Mouse (Mus musculus) CD4-positive, CD25-positive, alpha-beta regulatory T cell, adult 4 months (primary cell): ENCODE results near the gene Cd300ld3. TPM values are rescaled to one million over a fixed set of nuclear protein-coding genes. Genes with fewer than 3 reads are reported as not detected.
A peak's percentile ranks its signal among the peaks of the same experiment; 100 is the strongest.

ENCODE experiments used
- ATAC-seq: one replicate; pipeline ENCODE4 v1.8.0; 2017
- polyA plus RNA-seq, 2 experiments: library from polyadenylated mRNA; unstranded; fragments of 100-300 nt; shearing (Covaris generic); gene quantifications; one replicate each; pipeline ENCODE4 v1.2.1; 2017

The Cd300ld3 gene
- not detected for polyA plus RNA-seq

DNA sequence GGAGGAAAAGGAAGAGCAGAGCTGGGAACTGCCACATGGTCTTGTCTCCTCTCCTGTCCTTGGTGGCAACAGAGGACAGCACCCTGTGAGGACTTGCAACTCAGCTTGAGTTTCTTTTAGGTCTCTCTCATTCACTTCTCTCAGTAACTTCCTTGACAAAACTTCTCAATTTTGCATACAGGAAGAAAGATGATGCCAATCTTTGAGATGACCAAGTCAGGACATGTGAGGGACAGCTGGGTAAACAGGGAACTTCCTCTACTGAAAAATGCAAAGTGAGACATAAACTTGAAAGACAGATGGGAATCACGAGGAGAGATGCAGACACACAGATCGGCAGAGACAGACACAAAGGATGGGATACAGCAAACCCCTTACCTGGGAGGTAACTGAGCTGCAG, at the start of gene Cd300ld3:
Cd300ld3 (minus strand) TSS at position 151 of the 400 bp plus-strand sequence.
- ATAC-seq, result no peak

DNA sequence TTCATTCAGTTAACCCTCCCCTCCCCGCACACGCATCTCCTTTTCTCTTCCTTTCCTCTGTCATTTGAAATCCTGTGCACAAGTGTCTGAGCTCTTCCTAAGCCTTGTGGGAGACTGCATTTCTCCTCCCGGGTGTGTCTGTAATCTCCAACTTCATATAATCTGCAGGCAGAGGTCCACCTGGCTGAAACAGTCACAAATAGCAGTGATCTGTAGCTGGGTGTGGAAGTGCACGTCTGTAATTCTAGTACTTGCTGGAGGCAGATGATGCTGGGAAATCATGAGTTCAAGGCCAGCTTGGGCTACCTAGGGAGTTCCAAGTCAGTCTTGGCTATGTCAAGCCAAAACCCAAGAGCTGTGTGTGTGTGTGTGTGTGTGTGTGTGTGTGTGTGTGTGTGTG, 43.9 kb upstream of the Cd300ld3 start:
- ATAC-seq, result no peak

DNA sequence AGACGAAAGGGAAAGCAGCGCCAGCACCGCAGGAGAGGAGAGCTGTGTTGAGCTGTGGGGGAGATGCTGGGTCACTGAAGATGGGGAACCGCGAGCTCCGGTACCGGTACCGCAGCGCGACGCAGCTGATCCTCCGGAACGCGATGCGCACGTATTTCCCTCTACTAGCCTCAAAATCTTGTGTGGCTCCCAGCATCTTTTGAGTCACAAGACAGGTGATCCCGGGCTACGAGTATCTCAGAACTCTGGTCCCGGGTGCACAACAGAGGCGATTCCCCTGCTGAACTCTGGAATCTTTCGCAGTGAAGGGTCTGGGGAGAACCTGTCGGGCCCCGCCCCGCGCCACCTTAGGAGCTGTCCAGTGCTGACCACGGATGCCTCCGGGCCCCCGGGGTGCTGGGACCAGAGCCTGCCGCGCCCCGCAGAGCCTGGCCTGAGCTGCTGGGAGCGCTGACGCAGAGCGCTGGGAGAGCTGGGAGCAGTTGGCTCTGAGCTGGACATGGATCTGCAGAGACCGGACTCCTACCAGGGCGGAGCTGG, 43.2 kb upstream of the Cd300ld3 start, which contains the start of gene Rab37:
Rab37 (plus strand) TSS at position 70 of the 540 bp plus-strand sequence.
- ATAC-seq, result no peak

DNA sequence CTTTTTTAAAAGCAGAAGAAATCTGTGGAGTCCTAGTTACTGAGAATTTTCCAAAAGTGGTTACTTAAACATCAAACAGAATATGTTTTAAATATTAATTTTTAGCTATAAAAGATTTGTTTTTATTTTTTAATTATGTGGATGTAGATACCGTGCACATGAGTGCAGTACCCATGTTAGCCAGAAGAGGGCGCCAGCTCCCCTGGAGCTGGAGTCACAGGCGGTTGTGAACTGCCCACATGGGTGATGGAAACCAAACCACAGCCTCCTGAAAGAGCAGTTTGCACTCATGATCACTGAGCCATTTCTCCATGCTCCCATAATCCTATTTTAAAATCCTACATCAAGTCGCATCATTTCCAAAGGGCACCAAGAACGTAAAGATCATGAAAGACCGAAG, 41.6 kb upstream of the Cd300ld3 start:
- no peak for ATAC-seq

DNA sequence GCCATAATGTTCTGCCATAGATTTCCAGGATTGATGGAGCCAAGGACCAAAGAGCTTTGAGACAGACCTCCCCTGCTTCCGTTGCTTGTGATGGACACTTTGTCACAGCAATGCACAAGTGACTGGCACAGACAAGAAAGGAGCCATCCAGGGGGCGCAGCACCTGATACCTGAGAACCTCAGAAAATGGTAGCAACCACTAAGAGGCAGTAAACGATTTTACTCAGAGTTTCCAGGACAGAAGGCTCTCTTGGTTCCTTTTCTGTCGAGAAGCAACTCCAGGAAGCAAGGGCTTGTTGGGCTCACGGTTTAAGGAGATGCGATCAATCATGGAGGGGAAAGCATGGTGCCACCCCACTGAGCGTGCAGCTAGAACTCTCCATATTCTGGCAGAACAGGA, 38.0 kb upstream of the Cd300ld3 start:
- no peak for ATAC-seq

DNA sequence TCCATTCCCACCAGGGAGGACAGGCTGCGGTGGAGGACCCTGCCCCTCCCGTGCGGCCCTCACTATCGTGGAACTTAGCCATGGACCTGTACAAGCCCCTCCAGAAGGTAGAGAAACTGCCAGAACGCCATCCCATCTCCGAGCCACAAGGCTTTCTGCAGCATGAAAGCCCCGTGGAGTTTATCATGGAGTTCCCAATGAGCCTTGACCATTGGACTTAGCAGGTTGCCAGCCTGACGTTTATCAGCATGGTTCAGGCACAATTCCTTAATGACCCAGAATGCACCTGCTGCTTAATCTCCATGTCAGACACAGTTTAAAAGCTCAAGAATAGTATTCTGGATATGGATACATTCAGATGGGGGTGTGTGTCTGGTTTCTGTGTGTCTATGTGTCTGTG, 36.9 kb upstream of the Cd300ld3 start:
- no peak for ATAC-seq

DNA sequence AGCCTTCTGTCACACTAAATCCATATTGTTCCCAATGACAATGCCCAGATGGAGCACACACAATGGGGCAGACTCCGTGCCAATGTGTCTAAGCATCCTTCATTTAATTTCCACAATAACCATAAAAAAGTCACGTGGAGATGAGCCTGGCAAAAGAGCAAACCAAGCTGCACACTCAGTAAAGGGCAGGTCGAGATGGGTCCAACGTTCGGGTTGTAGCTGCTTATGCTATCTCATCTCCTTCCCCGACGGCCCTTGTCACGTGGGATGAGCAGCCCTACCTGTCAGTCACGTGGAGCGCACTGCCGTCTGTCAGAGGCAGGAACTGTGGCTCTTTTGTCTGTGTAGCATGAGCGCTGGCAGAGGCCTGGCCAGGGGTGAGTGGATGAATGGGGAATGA, 36.4 kb upstream of the Cd300ld3 start:
- ATAC-seq, result no peak

DNA sequence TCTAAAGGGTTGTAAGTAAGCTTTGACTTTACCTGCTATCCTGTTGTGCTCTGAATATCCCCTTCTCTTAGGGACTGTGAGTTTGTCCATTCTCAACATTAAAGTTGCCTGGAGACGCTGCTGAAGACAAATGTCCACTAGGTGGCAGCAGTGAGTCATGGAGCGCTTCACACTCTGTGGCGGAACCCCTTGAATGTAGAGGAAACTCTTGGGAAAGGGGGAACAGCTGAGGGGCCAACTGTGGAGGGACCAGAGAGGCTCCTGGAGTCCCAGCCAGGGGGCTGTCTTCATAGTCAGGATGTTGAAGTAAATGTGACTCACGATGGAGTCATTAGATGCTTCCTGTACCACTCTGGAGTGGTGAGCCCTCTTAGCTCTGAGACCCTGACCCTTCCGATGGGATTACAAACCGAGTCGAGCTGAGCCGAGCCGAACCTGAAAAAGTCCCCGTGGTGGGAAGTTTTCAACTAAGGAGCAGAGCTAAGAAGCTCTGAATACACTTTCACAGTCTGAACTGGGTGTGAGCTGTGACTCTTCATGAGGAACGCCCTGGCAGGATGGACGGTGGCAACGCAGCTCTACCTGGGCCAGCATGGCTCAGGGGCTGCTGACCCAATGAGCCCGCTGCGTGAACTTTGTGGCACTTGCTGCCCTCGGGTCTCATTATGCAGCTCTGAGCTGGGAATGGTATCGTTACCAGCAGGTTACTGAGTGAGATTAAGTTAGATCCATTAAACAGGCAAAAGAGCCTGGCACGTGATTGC, 35.3 kb upstream of the Cd300ld3 start:
- ATAC-seq, result peak; percentile 58

DNA sequence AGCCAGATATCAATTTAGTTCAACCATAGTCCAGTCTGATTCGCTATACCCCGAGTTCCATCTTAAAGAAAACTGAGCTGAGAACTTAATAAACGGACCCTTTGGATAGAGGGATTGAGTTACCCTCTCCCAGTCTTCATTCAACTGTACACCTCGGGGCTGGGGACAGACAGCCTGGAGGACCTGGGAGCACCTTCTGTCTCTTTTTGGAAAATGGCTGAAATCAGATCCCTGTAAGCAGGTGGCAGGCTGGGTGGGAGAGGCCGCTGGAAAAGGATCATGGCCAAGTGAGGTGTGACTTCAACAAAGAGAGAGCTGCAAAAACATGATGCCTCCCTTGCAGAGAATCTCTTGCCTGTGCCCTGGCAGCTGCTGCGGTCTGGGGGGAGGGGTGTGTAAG, 34.0 kb upstream of the Cd300ld3 start:
- ATAC-seq, result no peak

DNA sequence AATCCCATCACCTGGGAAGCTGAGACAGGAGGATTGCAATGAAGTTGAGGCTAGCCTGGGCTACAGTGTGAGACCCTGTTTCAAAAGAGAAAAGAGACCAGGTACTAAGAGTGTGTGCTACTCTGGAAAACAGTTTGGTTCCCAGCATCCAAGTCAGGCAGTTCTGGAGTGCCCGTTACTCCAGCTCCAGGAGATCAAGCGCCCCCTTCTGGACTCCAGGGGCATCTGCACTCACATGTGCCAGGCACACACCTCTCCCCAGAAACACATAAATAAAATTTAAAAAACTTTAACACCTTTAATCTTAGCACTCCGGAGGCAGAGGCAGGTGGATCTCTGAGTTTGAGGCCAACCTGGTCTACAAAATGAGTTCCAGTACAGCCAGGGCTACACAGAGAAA, 33.2 kb upstream of the Cd300ld3 start:
- ATAC-seq, result no peak

DNA sequence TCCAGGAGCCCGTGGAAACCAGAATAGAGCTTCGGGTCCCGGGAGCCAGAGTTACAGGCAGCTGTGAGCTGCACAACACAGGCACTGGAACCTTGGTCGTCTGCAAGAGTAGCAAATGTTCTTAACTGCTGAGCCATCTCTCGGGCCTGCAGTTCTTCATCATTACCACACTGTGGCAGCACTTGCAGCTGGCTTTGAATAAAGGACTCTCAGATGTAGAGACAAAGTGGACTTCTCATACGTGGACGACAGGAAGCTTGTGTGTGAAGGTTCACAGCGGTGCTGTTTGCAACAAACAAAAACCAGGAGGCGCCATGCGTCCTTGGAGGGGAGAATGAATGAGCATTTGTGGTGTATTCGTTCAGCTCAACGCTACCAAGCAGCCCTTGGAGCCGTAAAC, 32.7 kb upstream of the Cd300ld3 start:
- peak; percentile 45 for ATAC-seq

DNA sequence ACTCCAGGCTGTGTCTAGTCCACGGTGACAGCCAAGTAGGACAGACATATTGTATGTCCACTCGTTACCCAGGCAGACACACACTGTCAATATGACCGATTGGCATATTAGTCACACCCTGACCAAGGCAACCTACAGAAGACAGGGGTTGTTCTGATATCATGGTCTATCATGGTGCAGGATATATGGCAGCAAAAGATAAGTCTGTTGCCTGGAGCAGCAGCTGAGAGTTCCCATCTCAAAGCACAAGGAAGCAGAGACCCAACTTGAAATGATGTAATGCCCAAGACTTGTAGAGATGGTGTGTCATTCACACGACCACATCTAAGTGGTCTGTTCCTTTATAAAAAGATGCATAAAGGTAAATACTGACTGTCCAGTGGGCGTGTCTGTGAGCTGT, 30.5 kb upstream of the Cd300ld3 start:
- ATAC-seq, result no peak

DNA sequence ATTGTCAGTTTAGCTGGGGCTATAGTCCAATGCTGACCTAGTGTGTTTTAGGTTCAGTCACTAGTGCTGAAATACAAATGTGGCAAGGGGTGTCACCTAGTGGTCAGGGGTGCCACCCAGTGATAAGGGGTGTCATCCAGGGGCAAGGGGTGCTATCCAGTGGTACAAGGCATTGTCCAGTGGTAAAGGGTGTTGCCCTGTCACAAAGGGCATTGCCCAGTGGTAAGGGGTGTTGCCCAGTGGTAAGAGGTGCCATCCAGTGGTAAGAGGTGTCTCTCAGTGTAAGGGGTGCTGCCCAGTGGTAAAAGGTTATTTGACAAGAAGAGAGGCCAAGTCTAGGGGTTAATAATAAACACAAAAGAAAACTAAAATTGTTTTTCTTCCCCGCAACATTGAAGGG, 29.2 kb upstream of the Cd300ld3 start:
- ATAC-seq, result no peak

DNA sequence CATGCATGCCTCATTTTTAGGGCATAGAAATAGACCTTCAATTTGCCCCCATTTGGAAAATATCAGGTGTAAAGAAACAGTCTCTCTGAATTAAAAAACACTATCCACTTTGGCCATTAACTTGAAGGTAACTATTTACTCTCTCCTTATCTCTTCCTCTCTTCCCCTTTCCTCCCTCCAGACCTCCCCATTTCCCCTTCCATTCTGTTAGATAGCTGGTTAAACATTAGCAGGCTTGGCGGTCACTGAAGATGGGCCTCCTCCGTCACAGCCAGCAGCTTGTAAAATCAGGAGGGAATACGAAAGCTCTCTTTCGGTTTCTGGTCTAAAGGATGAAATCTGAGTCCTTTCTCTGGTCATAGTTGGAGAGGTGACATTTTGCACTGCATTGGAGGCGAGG, 27.6 kb upstream of the Cd300ld3 start:
- ATAC-seq, result no peak

DNA sequence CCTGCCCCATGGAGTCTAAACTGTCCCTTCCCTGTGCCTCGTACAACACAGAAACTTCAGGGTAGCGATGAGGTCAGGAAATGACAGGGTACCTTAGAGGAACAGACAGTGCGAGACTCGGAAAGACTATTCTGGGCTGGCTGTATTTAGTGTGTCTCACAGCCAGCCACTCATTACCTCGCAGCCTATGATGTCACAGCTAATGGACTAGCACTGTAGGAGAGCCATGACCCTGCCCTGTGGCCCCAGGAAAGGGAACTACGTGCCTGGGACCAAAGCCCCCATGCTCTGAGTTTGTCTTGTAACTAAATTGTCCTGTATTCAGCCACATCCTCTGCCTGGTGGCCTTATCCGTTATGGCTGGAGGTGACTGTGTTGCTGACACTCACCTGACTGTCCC, 27.2 kb upstream of the Cd300ld3 start:
- no peak for ATAC-seq

DNA sequence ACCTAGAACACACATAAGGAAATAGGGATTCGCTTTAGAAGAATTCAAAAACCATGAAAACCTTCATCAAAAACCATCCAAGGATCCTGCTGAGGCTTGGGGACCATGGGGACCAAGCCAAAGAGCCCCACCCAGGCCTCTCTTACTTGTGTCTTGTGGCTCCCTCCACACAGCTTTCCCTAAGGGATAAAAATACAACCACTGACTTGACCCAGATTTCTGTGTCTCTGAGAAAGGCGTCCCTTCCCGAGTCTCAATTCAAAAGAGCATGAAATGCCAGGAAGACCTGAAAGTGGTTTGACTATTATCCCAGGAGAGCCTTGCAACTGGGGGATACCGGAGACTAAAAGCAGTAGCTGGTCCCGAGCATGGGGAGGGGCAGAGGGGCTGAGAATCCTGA, 24.8 kb upstream of the Cd300ld3 start:
- no peak for ATAC-seq

DNA sequence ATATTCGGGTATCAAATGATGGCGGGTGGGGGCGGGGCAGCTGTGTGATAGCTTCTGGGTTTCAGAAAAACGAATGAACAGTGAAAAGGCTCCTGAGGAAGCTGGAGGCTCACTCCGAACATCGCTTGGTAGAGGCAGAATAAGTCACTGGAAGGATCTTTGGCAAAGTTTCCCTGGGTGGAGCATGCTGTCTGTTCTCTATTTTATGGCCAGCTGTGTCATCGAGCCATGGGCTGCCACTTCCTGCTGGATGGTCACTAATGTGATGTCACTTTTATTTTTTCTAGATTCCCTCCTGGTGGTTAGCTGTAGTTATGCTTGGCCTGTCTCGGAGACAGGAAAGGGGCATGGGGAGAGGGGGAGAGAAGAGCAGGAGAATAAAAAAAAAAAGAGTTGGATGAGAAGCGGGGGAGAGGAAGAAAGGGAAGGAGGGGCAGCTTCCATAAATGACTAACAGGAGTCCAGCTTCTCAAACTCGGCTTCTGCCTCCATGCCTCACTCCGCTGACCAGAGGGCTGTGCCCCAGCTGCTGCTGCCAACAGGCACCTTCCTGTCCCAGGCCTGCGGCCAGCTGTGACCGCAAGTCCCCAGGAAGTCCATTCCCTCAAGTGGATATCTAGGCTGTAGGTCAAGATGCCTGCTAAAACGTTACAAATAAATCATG, 23.6 kb upstream of the Cd300ld3 start:
- no peak for ATAC-seq

DNA sequence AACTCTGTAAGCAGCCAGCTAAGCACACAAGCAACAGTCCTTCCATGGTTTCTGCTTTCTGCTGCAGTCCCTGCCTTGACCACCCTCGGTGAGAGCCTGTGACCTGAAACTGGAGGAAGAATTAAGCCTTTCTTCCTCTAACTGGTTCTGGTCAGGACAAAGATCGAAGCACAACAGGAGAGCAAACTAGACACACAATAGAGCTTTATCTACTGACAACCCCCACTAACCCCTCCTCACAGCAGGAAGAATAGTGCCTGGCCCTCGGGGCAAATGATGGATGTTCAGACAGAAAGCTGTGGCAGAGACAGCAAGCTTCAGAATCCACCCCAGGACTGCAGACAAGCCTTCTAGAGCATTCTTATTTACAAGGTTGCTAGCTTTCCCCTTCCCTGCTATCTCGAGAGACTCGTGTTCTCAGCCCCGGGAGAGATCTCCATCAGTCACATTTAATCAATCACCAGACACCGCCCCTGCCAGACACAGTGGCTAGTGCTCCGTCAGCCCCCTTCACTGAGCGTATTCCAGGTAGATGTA, 22.9 kb upstream of the Cd300ld3 start:
- ATAC-seq, result no peak

DNA sequence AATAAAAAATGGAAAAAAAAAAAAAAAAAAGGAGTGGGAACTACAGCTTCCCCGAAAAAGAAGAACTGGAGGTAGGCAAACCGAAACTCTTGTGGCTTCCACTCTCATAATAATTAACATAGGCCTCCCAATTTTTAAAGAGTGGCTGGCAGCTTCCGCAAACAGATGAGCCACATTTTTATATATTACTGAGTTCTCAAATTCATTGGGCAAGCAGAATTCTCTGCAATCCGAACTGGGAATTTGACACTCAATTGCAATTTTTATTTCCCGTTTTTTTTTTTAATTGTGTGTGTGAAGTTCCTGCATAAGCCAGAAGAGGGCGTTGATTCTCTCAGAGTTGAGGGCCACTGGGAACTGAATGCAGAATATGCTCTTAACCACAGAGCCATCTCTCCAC, 18.6 kb upstream of the Cd300ld3 start:
- ATAC-seq, result no peak

DNA sequence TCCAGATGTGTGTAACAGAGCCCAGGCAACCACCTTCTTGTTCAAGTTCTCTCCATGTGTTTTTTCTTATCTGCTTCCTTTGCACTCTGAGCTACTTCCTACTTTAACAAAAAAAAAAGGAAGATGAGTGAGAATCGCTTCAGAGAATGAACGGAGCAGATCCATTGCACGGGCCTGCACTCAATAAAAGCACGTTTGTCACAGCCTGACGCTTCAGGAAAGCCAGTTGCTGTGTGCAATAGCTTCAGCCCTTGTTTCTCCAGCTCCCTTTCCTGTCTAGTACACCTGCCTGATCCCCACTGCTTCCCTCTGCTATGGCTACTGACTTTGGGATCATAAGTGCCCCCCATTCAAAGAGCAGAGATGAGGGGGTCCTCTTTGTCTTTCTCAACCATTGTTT, 13.9 kb upstream of the Cd300ld3 start, which contains the start of gene Cd300e:
Cd300e (minus strand) TSS at position 101 of the 400 bp plus-strand sequence.
- no peak for ATAC-seq

DNA sequence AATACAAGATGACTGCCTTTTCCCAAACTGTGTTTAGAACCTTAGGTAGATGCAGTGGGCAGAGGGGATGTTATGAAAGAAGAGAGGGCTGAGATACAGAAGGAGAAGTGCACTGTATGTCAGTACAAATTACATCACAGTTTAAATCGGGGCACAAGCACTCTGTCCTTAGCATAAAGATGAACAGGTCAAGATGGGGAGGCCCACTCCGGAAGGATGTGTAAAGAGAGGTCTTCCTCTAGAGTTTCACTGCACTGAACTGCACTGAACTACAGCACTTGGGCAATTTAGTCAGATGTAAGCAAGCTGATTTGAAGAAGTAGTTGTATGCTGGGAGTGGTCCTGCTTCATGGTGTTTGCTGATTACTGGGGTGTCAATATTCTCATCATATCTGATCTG, 11.6 kb upstream of the Cd300ld3 start:
- ATAC-seq, result no peak

DNA sequence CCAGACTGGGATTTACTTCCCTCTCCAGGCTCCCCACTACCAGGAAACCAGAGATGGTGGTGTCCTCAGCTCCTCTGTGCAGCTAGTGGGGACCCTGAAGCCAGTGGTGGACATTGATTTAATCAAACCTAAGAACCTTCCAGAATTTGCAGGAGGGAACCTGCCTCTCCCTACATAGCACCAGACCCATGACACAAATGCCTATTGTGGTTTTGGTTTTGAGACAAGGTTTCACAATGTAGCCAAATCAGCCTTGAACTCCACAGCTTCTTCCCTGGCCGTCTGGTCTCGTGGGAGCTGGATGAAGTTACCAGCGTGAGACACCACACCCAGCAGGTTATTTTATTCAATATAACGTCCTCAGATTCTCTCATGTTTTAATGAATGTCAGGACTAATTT, 10.5 kb upstream of the Cd300ld3 start:
- no peak for ATAC-seq

DNA sequence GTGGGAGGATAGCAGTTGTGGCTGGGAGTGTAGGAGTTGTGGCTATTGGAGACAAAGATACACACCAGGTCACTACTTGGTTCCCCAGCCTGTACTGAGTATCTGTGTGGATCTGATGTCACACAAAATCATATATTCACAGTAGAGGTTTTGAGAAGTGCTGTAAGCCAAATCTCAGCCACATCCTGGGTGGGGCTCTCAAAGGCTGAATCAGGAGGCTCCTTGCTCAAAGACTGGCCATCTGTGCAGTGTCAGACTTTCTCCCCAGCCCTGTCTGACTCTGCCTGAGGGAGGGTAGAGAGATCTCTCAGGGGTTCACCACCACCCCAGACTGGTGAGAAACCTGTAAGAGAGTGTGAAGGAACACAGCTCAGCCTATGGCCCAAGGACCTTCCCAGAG, 6.3 kb upstream of the Cd300ld3 start:
- no peak for ATAC-seq

DNA sequence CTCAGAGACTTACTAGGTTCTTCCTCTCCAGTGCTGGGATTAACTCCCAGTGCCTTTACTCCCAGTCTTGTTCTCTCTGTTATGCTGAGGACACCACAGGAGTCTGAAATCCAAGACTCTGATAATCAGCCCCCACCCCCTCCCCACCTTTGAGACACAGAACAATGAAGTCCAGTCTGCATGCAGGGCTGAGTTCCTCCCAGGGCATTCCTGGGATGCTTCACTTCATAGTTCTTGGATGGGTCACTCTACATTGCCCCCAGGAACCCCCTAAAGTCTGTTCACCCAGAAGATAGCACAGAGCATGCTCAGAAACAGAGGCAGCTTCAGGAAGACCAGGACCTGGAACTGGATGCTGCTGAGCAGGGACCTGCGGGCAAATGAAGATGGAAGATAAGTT, 4.8 kb upstream of the Cd300ld3 start:
- no peak for ATAC-seq
